In genomic region chr4:152088556-152089120, GRCm38 (mm10) we compare ENCODE assay signal across 8 mouse cellular contexts. TPM values are rescaled to one million over a fixed set of nuclear protein-coding genes. Genes with fewer than 3 reads are reported as not detected.
A peak's percentile ranks its signal among the peaks of the same experiment; 100 is the strongest.
DNase-seq lines count a peak whose midpoint lies in the region; ATAC-seq lines count a peak whose summit lies in the region.

No protein-coding gene starts in this region.

- H3K36me3 ChIP-seq in hindbrain, embryonic 10.5 days: 0 out of 2 replicates have a peak, but pooled peaks cover 4% of the 10 kb centered on the region
- no peaks in the 10 kb centered on the region for H3K36me3 ChIP-seq in hindbrain, embryonic 11.5 days (ENCODE audit: control insufficient read depth, insufficient read depth, low read length)
- no peaks in the 10 kb centered on the region for H3K36me3 ChIP-seq in forebrain, embryonic 15.5 days
- H3K36me3 ChIP-seq in neural tube, embryonic 14.5 days (ENCODE audit: control insufficient read depth, insufficient read depth, low read length): no peaks in the 10 kb centered on the region

- no peak overlapping the region for H3K4me2 ChIP-seq in hindbrain, embryonic 11.5 days (replicated peaks; ENCODE audit: low read depth, low read length)
- peak overlapping the region; percentile 83 for H3K4me2 ChIP-seq in forebrain, embryonic 15.5 days (replicated peaks)
- H3K4me2 ChIP-seq in neural tube, embryonic 14.5 days (ENCODE audit: low read depth, low read length): no peak overlapping the region

- H3K27me3 ChIP-seq in hindbrain, embryonic 10.5 days (ENCODE audit: insufficient read depth, poor library complexity, severe bottlenecking): peaks cover 39% of the 10 kb centered on the region
- no peaks in the 10 kb centered on the region for H3K27me3 ChIP-seq in hindbrain, embryonic 11.5 days (ENCODE audit: control insufficient read depth, insufficient read depth, low read length)
- 0 out of 2 replicates have a peak, but pooled peaks cover 3% of the 10 kb centered on the region for H3K27me3 ChIP-seq in forebrain, embryonic 15.5 days
- H3K27me3 ChIP-seq in neural tube, embryonic 14.5 days (ENCODE audit: control insufficient read depth, insufficient read depth, low read length): no peaks in the 10 kb centered on the region

- peak overlapping the region; percentile 84; the same call in 1 of the 2 replicates for H3K4me3 ChIP-seq in hindbrain, embryonic 10.5 days
- H3K4me3 ChIP-seq in hindbrain, embryonic 11.5 days (ENCODE audit: low read depth, low read length): no peak overlapping the region
- H3K4me3 ChIP-seq in forebrain, embryonic 15.5 days: no peak overlapping the region
- no peak overlapping the region for H3K4me3 ChIP-seq in neural tube, embryonic 14.5 days (ENCODE audit: low read depth, low read length)

- 0 out of 2 replicates have a peak, but pooled peaks cover 2% of the 10 kb centered on the region for H3K9me3 ChIP-seq in hindbrain, embryonic 10.5 days
- no peaks in the 10 kb centered on the region for H3K9me3 ChIP-seq in hindbrain, embryonic 11.5 days (ENCODE audit: control insufficient read depth, low read length)
- no peaks in the 10 kb centered on the region for H3K9me3 ChIP-seq in forebrain, embryonic 15.5 days
- no peaks in the 10 kb centered on the region for H3K9me3 ChIP-seq in neural tube, embryonic 14.5 days (ENCODE audit: control insufficient read depth, low read length)

- no peak overlapping the region for H3K27ac ChIP-seq in hindbrain, embryonic 10.5 days
- H3K27ac ChIP-seq in hindbrain, embryonic 11.5 days (ENCODE audit: low read depth, low read length): no peak overlapping the region
- H3K27ac ChIP-seq in forebrain, embryonic 15.5 days (replicated peaks): peak overlapping the region; percentile 43; the same call in 1 of the 2 replicates
- no peak overlapping the region for H3K27ac ChIP-seq in neural tube, embryonic 14.5 days (ENCODE audit: low read depth, low read length)

- ATAC-seq in hindbrain, embryonic 11.5 days (ENCODE audit: low FRiP score): no peak
- no peak; the same call in 1 of the 2 replicates for ATAC-seq in forebrain, embryonic 15.5 days (replicated peaks)
- no peak for ATAC-seq in neural tube, embryonic 14.5 days (ENCODE audit: low read depth)

- WGBS in hindbrain, embryonic 10.5 days: 54% methylated on average over 8 of the region's 8 CpGs
- WGBS in hindbrain, embryonic 11.5 days: 45% methylated on average over 8 of the region's 8 CpGs
- 28% methylated on average over 8 of the region's 8 CpGs for WGBS in forebrain, embryonic 15.5 days
- 28% methylated on average over 8 of the region's 8 CpGs for whole genome bisulfite sequencing in neural tube, embryonic 14.5 days

- peaks cover 47% of the 10 kb centered on the region for H3K4me1 ChIP-seq in hindbrain, embryonic 10.5 days (replicated peaks)
- H3K4me1 ChIP-seq in hindbrain, embryonic 11.5 days (replicated peaks; ENCODE audit: control insufficient read depth, insufficient read depth, low read length): peaks cover 12% of the 10 kb centered on the region; the same call in 1 of the 2 replicates
- peaks cover 25% of the 10 kb centered on the region for H3K4me1 ChIP-seq in forebrain, embryonic 15.5 days
- 0 out of 2 replicates have a peak, but pooled peaks cover 11% of the 10 kb centered on the region for H3K4me1 ChIP-seq in neural tube, embryonic 14.5 days (ENCODE audit: control insufficient read depth, insufficient read depth, low read length)

- H3K9ac ChIP-seq in hindbrain, embryonic 11.5 days (ENCODE audit: low read depth, low read length): no peak overlapping the region
- H3K9ac ChIP-seq in forebrain, embryonic 15.5 days (replicated peaks): no peak overlapping the region
- 0 out of 2 replicates have a peak overlapping the region, but pooled peaks have one; percentile 0 for H3K9ac ChIP-seq in neural tube, embryonic 14.5 days (replicated peaks; ENCODE audit: low read depth, low read length)

- no peak for DNase-seq in hindbrain, embryonic 10.5 days (ENCODE audit: low spot score)
- no peak for DNase-seq in hindbrain, embryonic 11.5 days (ENCODE audit: low spot score)
- peak; percentile 73 to 75 for DNase-seq in layer of hippocampus, postnatal 25 days (ENCODE audit: extremely low spot score in 1 of 2, low spot score in 1 of 2)
- DNase-seq in thymus, postnatal 36 days: no peak
- DNase-seq in cerebellum, adult 11 months: no peak
- DNase-seq in kidney, postnatal 14 days: no peak

RNA-seq across cellular contexts. Expression of gene Plekhg5, which starts 16.3 kb away (rescaled TPM):
- polyA plus RNA-seq in hindbrain, embryonic 10.5 days (2016; fragmentation: Nextera tagmentation; extraction: Ambion mirVana): 9.6 and 12.4 TPM in 2 replicates
- 4.0 and 4.6 TPM in 2 replicates for polyA plus RNA-seq in hindbrain, embryonic 11.5 days (2014; fragmentation: Nextera tagmentation; extraction: Ambion mirVana)
- 9.3 and 10.9 TPM in 2 replicates for polyA plus RNA-seq in forebrain, embryonic 15.5 days (2015; fragmentation: Nextera tagmentation; extraction: Ambion mirVana)
- total RNA-seq in layer of hippocampus, postnatal 25 days (2021): 100 to 1,000 TPM; 128 to 173 TPM
- polyA plus RNA-seq in neural tube, embryonic 14.5 days (2014; fragmentation: Nextera tagmentation; extraction: Ambion mirVana): 9.6 and 11.7 TPM in 2 replicates

RNA-seq across cellular contexts. Expression of gene Tnfrsf25, which starts 27.1 kb away (rescaled TPM):
- polyA plus RNA-seq in hindbrain, embryonic 10.5 days (2016; fragmentation: Nextera tagmentation; extraction: Ambion mirVana): 0.70 and 0.82 TPM in 2 replicates
- 0.18 and 0.28 TPM in 2 replicates for polyA plus RNA-seq in hindbrain, embryonic 11.5 days (2014; fragmentation: Nextera tagmentation; extraction: Ambion mirVana)
- polyA plus RNA-seq in forebrain, embryonic 15.5 days (2015; fragmentation: Nextera tagmentation; extraction: Ambion mirVana): 0.53 and 1.0 TPM in 2 replicates
- total RNA-seq in layer of hippocampus, postnatal 25 days (2021): 10 to 100 TPM; 26.4 to 42.6 TPM
- 0.54 and 1.1 TPM in 2 replicates for polyA plus RNA-seq in neural tube, embryonic 14.5 days (2014; fragmentation: Nextera tagmentation; extraction: Ambion mirVana)

RNA-seq across cellular contexts. Expression of gene Nol9, which starts 49.5 kb away (rescaled TPM):
- polyA plus RNA-seq in hindbrain, embryonic 10.5 days (2016; fragmentation: Nextera tagmentation; extraction: Ambion mirVana): 37.7 and 38.9 TPM in 2 replicates
- 23.2 and 25.6 TPM in 2 replicates for polyA plus RNA-seq in hindbrain, embryonic 11.5 days (2014; fragmentation: Nextera tagmentation; extraction: Ambion mirVana)
- 26.4 and 27.9 TPM in 2 replicates for polyA plus RNA-seq in forebrain, embryonic 15.5 days (2015; fragmentation: Nextera tagmentation; extraction: Ambion mirVana)
- total RNA-seq in layer of hippocampus, postnatal 25 days (2021): 10 to 100 TPM; 20.9 to 22.3 TPM
- 26.1 and 29.8 TPM in 2 replicates for polyA plus RNA-seq in neural tube, embryonic 14.5 days (2014; fragmentation: Nextera tagmentation; extraction: Ambion mirVana)

RNA-seq across cellular contexts. Expression of gene Tas1r1, which starts 50.3 kb away (rescaled TPM):
- 0.65 and 0.67 TPM in 2 replicates for polyA plus RNA-seq in hindbrain, embryonic 10.5 days (2016; fragmentation: Nextera tagmentation; extraction: Ambion mirVana)
- polyA plus RNA-seq in hindbrain, embryonic 11.5 days (2014; fragmentation: Nextera tagmentation; extraction: Ambion mirVana): 0.62 and 0.84 TPM in 2 replicates
- 1.5 TPM in 2 replicates for polyA plus RNA-seq in forebrain, embryonic 15.5 days (2015; fragmentation: Nextera tagmentation; extraction: Ambion mirVana)
- total RNA-seq in layer of hippocampus, postnatal 25 days (2021): under 1 TPM; 0.49 to 0.54 TPM
- 1.4 and 2.1 TPM in 2 replicates for polyA plus RNA-seq in neural tube, embryonic 14.5 days (2014; fragmentation: Nextera tagmentation; extraction: Ambion mirVana)

Comparison
In these comparisons a context has a peak if more than half of its experiments do, and no peak if none do; other contexts are left out.
1. DNase-seq: peak in layer of hippocampus, postnatal 25 days (2 of 2); none in hindbrain, embryonic 10.5 days (single experiment), hindbrain, embryonic 11.5 days (single experiment), thymus, postnatal 36 days (0 of 2), cerebellum, adult 11 months (single experiment) and kidney, postnatal 14 days (single experiment).